Comparison of ENCODE assay signal across 8 mouse cellular contexts in the genomic region with DNA sequence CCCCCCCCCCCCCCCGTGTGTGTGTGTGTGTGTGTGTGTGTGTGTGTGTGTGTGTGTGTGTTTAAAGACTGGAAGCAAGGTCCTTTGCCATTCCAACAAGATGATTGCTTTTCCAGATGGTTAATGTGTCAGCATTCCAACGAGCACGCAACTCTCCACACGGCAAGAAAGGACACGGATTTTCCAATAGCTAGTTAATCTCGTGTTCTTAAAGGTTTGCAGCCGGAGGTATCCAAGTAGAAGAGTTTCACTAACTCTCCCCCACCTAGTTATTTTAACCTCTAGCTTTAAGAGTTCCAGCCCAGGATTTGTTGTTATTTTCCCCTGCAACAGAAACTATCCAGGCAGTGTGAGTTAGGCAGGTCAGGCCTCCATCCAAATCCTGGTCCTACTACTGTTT. TPM values are rescaled to one million over a fixed set of nuclear protein-coding genes. Genes with fewer than 3 reads are reported as not detected.
A peak's percentile ranks its signal among the peaks of the same experiment; 100 is the strongest.
DNase-seq lines count a peak whose midpoint lies in the region; ATAC-seq and TF ChIP-seq lines count a peak whose summit lies in the region.

No protein-coding gene starts in this region.

- no peak for TF ChIP-seq CTCF in cerebellum, adult 2 months (IDR thresholded peaks at IDR 0.05; ENCODE audit: borderline replicate concordance, insufficient read depth, low read depth, low read length)

- H3K9me3 ChIP-seq in forebrain, embryonic 11.5 days (ENCODE audit: control insufficient read depth, low read length), result no peaks in the 10 kb centered on the region; the same call in 1 of the 2 replicates
- H3K9me3 ChIP-seq in intestine, embryonic 14.5 days (ENCODE audit: control insufficient read depth, low read length), result no peaks in the 10 kb centered on the region; the same call in 1 of the 2 replicates

- 0 out of 2 replicates have a peak, but pooled peaks cover 3% of the 10 kb centered on the region for H3K4me1 ChIP-seq in cerebellum, adult 2 months (ENCODE audit: control insufficient read depth, insufficient read depth, low read length)
- H3K4me1 ChIP-seq in forebrain, embryonic 11.5 days (replicated peaks; ENCODE audit: control insufficient read depth, insufficient read depth, low read length), result 0 out of 2 replicates have a peak, but pooled peaks cover 2% of the 10 kb centered on the region
- H3K4me1 ChIP-seq in intestine, embryonic 14.5 days (replicated peaks; ENCODE audit: control insufficient read depth, insufficient read depth, low read length), result peaks cover 14% of the 10 kb centered on the region

- 10% methylated on average over 7 of the region's 7 CpGs for WGBS in cerebellum, adult 2 months
- WGBS in forebrain, embryonic 11.5 days, result 81% methylated on average over 6 of the region's 7 CpGs
- 32% methylated on average over 6 of the region's 7 CpGs for WGBS in intestine, embryonic 14.5 days

- no peak overlapping the region for H3K27ac ChIP-seq in cerebellum, adult 2 months (ENCODE audit: insufficient read depth, low read length)
- no peak overlapping the region for H3K27ac ChIP-seq in forebrain, embryonic 11.5 days (ENCODE audit: low read depth, low read length)
- H3K27ac ChIP-seq in intestine, embryonic 14.5 days (ENCODE audit: low read depth), result no peak overlapping the region

- H3K4me3 ChIP-seq in cerebellum, adult 2 months (replicated peaks; ENCODE audit: insufficient read depth, low read depth, low read length), result peak overlapping the region; percentile 28
- H3K4me3 ChIP-seq in forebrain, embryonic 11.5 days (ENCODE audit: low read depth, low read length), result no peak overlapping the region
- H3K4me3 ChIP-seq in intestine, embryonic 14.5 days (ENCODE audit: low read depth, low read length), result peak overlapping the region; percentile 90

- peak; percentile 26 to 30 for DNase-seq in cerebellum, adult 2 months
- no peak for DNase-seq in cerebellum, adult 9-11 months
- no peak for DNase-seq in forebrain, embryonic 11.5 days (ENCODE audit: low spot score)
- no peak for DNase-seq in intestine, embryonic 14.5 days (ENCODE audit: low spot score)
- DNase-seq in mesoderm, embryonic 11.5 days (ENCODE audit: low read depth, low spot score), result peak; percentile 59
- no peak for DNase-seq in testis, postnatal 14 days (ENCODE audit: low spot score)
- DNase-seq in thymus, postnatal 14 days, result no peak
- DNase-seq in urinary bladder, postnatal 10 days (ENCODE audit: low spot score), result no peak

- H3K4me2 ChIP-seq in forebrain, embryonic 11.5 days (ENCODE audit: low read depth, low read length, severe bottlenecking), result peak overlapping the region; percentile 75
- peak overlapping the region; percentile 74 for H3K4me2 ChIP-seq in intestine, embryonic 14.5 days (ENCODE audit: low read length)

- no peak for TF ChIP-seq POLR2A in cerebellum, adult 2 months (IDR thresholded peaks at IDR 0.05; ENCODE audit: borderline replicate concordance, insufficient read depth, low read length)

- no peaks in the 10 kb centered on the region for H3K27me3 ChIP-seq in cerebellum, adult 2 months (ENCODE audit: control insufficient read depth, insufficient read depth, low read length)
- H3K27me3 ChIP-seq in forebrain, embryonic 11.5 days (ENCODE audit: control insufficient read depth, insufficient read depth, low read length), result no peaks in the 10 kb centered on the region
- no peaks in the 10 kb centered on the region for H3K27me3 ChIP-seq in intestine, embryonic 14.5 days (replicated peaks; ENCODE audit: control insufficient read depth, insufficient read depth, low read length)

- no peak overlapping the region for H3K9ac ChIP-seq in forebrain, embryonic 11.5 days (ENCODE audit: low read length)
- 0 out of 2 replicates have a peak overlapping the region, but pooled peaks have one; percentile 16 for H3K9ac ChIP-seq in intestine, embryonic 14.5 days (ENCODE audit: low read length)

- H3K36me3 ChIP-seq in forebrain, embryonic 11.5 days (ENCODE audit: control insufficient read depth, insufficient read depth, low read length), result no peaks in the 10 kb centered on the region; the same call in 1 of the 2 replicates
- peaks cover 17% of the 10 kb centered on the region; the same call in 1 of the 2 replicates for H3K36me3 ChIP-seq in intestine, embryonic 14.5 days (ENCODE audit: control insufficient read depth, insufficient read depth, low read length)

- ATAC-seq in forebrain, embryonic 11.5 days (replicated peaks; ENCODE audit: low FRiP score), result no peak
- ATAC-seq in intestine, embryonic 14.5 days (replicated peaks; ENCODE audit: low FRiP score, low TSS enrichment, low read depth), result no peak

RNA-seq across cellular contexts. Expression of a gene that starts 1.6 kb away (rescaled TPM):
- polyA plus RNA-seq in cerebellum, adult 2 months (2012; rRNA removed), result 34.8 and 37.1 TPM in 2 replicates
- polyA plus RNA-seq in forebrain, embryonic 11.5 days (2014; fragmentation: Nextera tagmentation; extraction: Ambion mirVana), result 12.7 and 14.6 TPM in 2 replicates
- 19.6 and 21.7 TPM in 2 replicates for polyA plus RNA-seq in intestine, embryonic 14.5 days (2014; fragmentation: Nextera tagmentation; extraction: Ambion mirVana)

RNA-seq across cellular contexts. Expression of a gene that starts 25.9 kb away (rescaled TPM):
- 121 and 154 TPM in 2 replicates for polyA plus RNA-seq in cerebellum, adult 2 months (2012; rRNA removed)
- 3.4 and 4.0 TPM in 2 replicates for polyA plus RNA-seq in forebrain, embryonic 11.5 days (2014; fragmentation: Nextera tagmentation; extraction: Ambion mirVana)
- polyA plus RNA-seq in intestine, embryonic 14.5 days (2014; fragmentation: Nextera tagmentation; extraction: Ambion mirVana), result 2.6 and 91.2 TPM in 2 replicates

RNA-seq across cellular contexts. Expression of a gene that starts 47.3 kb away (rescaled TPM):
- 4.3 and 4.9 TPM in 2 replicates for polyA plus RNA-seq in cerebellum, adult 2 months (2012; rRNA removed)
- 18.9 and 19.1 TPM in 2 replicates for polyA plus RNA-seq in forebrain, embryonic 11.5 days (2014; fragmentation: Nextera tagmentation; extraction: Ambion mirVana)
- polyA plus RNA-seq in intestine, embryonic 14.5 days (2014; fragmentation: Nextera tagmentation; extraction: Ambion mirVana), result 12.8 and 13.9 TPM in 2 replicates

Comparison
In these comparisons a context has a peak if more than half of its experiments do, and no peak if none do; other contexts are left out.
1. DNase-seq: peak in cerebellum, adult 2 months (2 of 2) and mesoderm, embryonic 11.5 days (single experiment); none in cerebellum, adult 9-11 months (single experiment), forebrain, embryonic 11.5 days (single experiment), intestine, embryonic 14.5 days (single experiment), testis, postnatal 14 days (single experiment), thymus, postnatal 14 days (single experiment) and urinary bladder, postnatal 10 days (single experiment).